Mouse (Mus musculus): ENCODE measurements at regions not wholly inside any gene's neighbourhood (a gene's known extent, or its start where the extent isn't known, plus 50 kb on each side); places are given as distances from the start of the nearest gene placed in this dataset.

- DNase-seq (ENCODE audit: low read depth, low spot score), result no peak
Measured at GRCm38 (mm10) chr11:45174811-45175798, 558.0 kb downstream of the Ebf1 start.

- no peak for DNase-seq (ENCODE audit: low read depth, low spot score)
Measured at GRCm38 (mm10) chr11:45176971-45177370, 559.9 kb downstream of the Ebf1 start.

- no peak for DNase-seq (ENCODE audit: low read depth, low spot score)
Measured at GRCm38 (mm10) chr11:45178036-45178435, 560.9 kb downstream of the Ebf1 start.

GRCm38 (mm10) chr11:45179019-45179418 lies 561.9 kb downstream of the Ebf1 start:
- DNase-seq (ENCODE audit: low read depth, low spot score), result no peak

GRCm38 (mm10) chr11:45190601-45191370 lies 573.7 kb downstream of the Ebf1 start:
- DNase-seq (ENCODE audit: low read depth, low spot score), result no peak

GRCm38 (mm10) chr11:45191392-45192189 lies 574.5 kb downstream of the Ebf1 start:
- no peak for DNase-seq (ENCODE audit: low read depth, low spot score)

- DNase-seq (ENCODE audit: low read depth, low spot score), result no peak
Measured at GRCm38 (mm10) chr11:45193319-45193718, 576.2 kb downstream of the Ebf1 start.

GRCm38 (mm10) chr11:45199520-45199919 lies 582.4 kb downstream of the Ebf1 start:
- DNase-seq (ENCODE audit: low read depth, low spot score), result no peak

GRCm38 (mm10) chr11:45200714-45201405 lies 583.7 kb downstream of the Ebf1 start:
- DNase-seq (ENCODE audit: low read depth, low spot score), result no peak

- DNase-seq (ENCODE audit: low read depth, low spot score), result no peak
Measured at GRCm38 (mm10) chr11:45203446-45203845, 586.3 kb downstream of the Ebf1 start.

GRCm38 (mm10) chr11:45206611-45207525 lies 589.8 kb downstream of the Ebf1 start:
- DNase-seq (ENCODE audit: low read depth, low spot score), result no peak

- DNase-seq (ENCODE audit: low read depth, low spot score), result no peak
Measured at GRCm38 (mm10) chr11:45214096-45214495, 597.0 kb downstream of the Ebf1 start.

- no peak for DNase-seq (ENCODE audit: low read depth, low spot score)
Measured at GRCm38 (mm10) chr11:45216942-45217474, 599.9 kb downstream of the Ebf1 start.

- no peak for DNase-seq (ENCODE audit: low read depth, low spot score)
Measured at GRCm38 (mm10) chr11:45219239-45219638, 602.1 kb downstream of the Ebf1 start.

- DNase-seq (ENCODE audit: low read depth, low spot score), result no peak
Measured at GRCm38 (mm10) chr11:45222021-45222420, 604.9 kb downstream of the Ebf1 start.

GRCm38 (mm10) chr11:45235476-45236412 lies 616.1 kb upstream of the Clint1 start:
- DNase-seq (ENCODE audit: low read depth, low spot score), result no peak

GRCm38 (mm10) chr11:45237056-45237455 lies 614.8 kb upstream of the Clint1 start:
- no peak for DNase-seq (ENCODE audit: low read depth, low spot score)

GRCm38 (mm10) chr11:45239044-45239443 lies 612.8 kb upstream of the Clint1 start:
- no peak for DNase-seq (ENCODE audit: low read depth, low spot score)

GRCm38 (mm10) chr11:45240419-45240818 lies 611.4 kb upstream of the Clint1 start:
- DNase-seq (ENCODE audit: low read depth, low spot score), result no peak
